Mouse (Mus musculus): ENCODE data around the gene Xpot.

Gene Xpot

DNA sequence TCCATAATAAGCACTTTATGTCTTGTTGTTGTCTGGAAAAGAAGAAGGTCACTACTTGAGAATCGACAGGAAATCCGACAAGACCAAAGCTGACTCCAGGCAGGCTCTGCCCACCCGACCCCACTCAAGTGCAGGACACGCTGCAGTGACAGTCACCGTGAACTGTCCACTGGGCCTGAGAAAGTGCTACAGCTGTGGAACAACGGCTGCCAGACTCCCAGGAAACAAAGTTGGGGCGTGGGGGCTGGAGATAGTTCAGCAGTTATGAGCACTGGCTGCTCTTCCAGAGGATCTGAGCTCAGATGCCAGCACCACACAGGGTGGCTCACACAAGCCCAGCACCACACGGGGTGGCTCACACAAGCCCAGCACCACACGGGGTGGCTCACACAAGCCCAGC, 49.8 kb downstream of the Xpot start:
- DNase-seq (ENCODE audit: low spot score in 2 of 2) = peak in 1 of 2 experiments; percentile 13

DNA sequence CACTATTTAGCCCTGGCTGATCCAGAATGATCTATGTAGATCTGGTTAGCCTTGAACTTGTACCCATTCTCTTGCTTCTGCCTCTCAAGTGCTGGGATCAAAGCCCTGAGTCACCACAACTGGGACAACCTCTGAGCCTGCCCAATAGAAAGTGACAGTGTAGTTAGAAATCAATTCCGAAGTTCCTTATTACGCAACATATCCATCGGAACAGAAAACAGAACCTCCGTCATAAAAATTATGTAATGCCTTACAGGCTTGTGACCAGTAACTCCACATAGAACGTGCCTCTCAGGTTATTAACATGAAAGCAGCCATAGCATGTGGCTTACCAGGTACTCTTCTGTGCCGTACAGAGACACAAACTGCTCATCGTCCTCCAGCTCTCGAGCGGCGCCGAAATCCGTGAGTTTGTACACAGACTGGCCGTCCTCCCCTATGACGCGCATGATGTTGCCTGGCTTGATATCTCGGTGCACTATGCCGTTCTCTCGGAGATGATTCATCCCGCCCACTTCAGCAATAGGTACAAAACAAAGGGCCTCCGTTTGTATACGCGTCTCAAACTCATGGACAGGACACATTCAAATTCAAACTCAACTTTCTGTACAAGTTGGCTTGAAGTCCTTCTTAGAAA, 54.5 kb downstream of the Xpot start:
- no peak for DNase-seq (ENCODE audit: low spot score in 2 of 2)

GRCm38 (mm10) chr10:121571031-121571430, 55.1 kb downstream of the Xpot start:
- no peak for DNase-seq (ENCODE audit: low spot score in 2 of 2)

DNA sequence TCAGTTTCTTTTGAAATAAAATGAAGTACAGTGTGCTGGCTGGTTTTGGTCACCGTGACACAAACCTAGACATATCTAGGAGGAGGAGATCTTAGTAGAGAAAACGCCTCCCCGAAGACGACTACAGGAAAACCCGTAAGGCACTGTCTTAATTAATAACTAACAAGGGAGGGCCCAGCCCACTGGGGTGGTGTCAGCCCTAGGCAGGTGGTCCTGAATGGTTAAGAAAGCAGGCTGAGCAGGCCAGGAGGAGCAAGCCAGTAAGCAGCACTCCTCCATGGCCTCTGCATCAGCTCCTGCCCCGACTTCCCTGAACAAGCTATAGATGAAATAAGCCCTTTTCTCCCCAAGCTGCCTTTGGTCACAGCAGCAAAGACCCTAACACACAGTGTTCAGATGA, 56.3 kb downstream of the Xpot start:
- no peak for DNase-seq (ENCODE audit: low spot score in 2 of 2)

DNA sequence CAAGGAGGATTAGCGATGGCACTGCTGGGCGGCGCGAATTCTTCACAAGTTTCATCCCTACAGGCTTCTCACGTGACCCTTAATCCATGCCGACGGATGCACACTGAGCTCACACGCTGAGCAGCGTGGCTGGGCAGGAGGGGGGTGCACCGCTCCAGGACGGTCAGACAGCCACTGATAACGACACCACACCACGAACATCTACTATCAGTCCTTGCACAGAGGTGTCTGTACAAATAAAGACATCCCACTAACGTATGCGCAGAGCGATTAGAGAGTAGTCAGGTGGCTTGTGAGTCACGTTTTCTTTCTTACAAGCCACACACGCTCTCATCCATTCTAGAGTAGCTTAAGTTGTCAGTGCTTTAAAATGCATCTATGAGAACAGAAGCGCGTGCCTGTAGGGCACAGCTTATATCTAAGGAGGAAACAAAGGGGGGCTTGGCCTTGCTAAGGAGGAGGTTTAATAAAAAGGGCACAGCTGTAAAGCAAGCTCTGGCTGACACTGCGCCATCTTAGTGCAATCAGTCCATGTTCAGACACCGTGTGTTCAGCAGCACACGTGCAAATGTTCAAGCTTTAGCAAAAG, 57.0 kb downstream of the Xpot start:
- peak in 1 of 2 experiments; percentile 65 for DNase-seq (ENCODE audit: low spot score in 2 of 2)

- no peak for DNase-seq (ENCODE audit: low spot score in 2 of 2)
Observed at GRCm38 (mm10) chr10:121568534-121568933, 57.6 kb downstream of the Xpot start.

- DNase-seq (ENCODE audit: low spot score in 2 of 2) = no peak
Observed at GRCm38 (mm10) chr10:121568026-121568425, 58.1 kb downstream of the Xpot start.

- no peak for DNase-seq (ENCODE audit: low spot score in 2 of 2)
Observed at GRCm38 (mm10) chr10:121564447-121564846, 61.7 kb downstream of the Xpot start.

GRCm38 (mm10) chr10:121558231-121558630, 67.9 kb downstream of the Xpot start:
- no peak for DNase-seq (ENCODE audit: low spot score in 2 of 2)

DNA sequence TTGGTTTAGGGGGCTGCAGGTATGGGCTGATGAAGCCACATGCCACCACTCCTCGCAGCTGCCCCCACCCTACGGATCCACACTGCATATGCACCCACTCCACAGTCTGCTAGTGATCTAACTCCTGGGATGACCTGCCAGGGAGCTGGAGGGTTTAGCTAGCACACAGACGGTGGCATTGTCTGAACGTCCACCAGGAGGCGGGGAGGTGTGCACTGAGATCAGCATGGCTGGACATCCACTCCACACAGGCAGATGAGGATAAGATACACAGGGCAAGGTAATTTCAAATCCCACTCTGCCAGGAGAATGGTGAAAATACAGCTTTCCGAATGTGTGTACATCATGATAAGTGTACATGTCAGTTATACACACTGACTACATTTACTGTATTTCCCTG, 69.9 kb downstream of the Xpot start:
- no peak for DNase-seq (ENCODE audit: low spot score in 2 of 2)

DNA sequence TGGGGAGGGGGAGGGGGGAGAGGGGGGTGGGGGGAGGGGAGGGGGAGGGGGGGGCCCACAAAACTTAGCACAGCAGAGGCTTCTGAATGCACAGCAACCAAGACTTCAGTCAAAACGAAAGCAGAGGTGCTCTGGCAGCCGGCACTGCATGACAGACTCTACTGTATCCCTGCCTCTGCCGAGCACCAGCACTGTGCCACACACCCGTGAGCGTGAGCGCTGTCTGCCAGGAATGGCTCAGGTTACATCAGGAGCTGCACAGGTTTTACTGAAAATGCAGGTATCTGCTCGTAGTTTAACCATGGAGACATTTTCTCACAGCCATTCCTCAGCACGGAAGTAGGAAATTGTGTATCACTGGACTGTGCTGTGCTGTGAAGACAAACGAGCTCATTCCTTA, 75.8 kb downstream of the Xpot start:
- no peak for DNase-seq (ENCODE audit: low spot score in 2 of 2)

DNA sequence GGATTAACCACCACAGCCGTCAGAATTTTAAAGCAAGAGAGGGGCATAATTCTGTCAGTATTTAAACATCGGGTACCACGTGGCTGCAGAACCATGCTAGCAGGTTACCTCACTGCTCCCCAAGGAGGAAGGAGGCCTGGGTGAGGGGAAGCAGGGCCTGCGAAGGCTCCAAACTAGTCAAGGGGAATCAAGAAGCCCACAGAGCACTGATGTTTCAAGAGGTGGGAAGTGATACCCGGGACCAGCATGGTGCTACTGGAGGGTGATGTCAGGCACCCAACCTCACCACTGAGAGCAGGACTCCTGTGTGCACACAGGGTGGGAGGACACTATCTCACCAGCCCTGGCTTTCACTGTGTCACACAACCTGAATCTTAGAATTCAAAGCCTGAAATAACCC, 76.5 kb downstream of the Xpot start:
- no peak for DNase-seq (ENCODE audit: low spot score in 2 of 2)

- DNase-seq (ENCODE audit: low spot score in 2 of 2) = no peak
Observed at GRCm38 (mm10) chr10:121547162-121547561, 79.0 kb downstream of the Xpot start.

GRCm38 (mm10) chr10:121543577-121543976, 82.6 kb downstream of the Xpot start:
- DNase-seq (ENCODE audit: low spot score in 2 of 2) = no peak

GRCm38 (mm10) chr10:121542156-121542555, 84.0 kb downstream of the Xpot start:
- no peak for DNase-seq (ENCODE audit: low spot score in 2 of 2)

Measured in spleen, postnatal 10 days (tissue).